Mouse (Mus musculus) retina, embryonic 14.5 days (tissue): ENCODE results near the gene Pla2g10.
A peak's percentile ranks its signal among the peaks of the same experiment; 100 is the strongest.
"Not testable (repeated sequence)": the region's sequence is repeated elsewhere in the genome, so short reads cannot be mapped to it uniquely, and the experiment has no call there.

Experiments
- DNase-seq: peaks from one replicate; pipeline ENCODE4 v3.0.0-alpha.2; 2015; ENCODE audit warnings: low spot score

Pla2g10 gene

GRCm38 (mm10) chr16:13730285-13731255 lies at the start of gene Pla2g10:
Gene Pla2g10 (minus strand): TSS chr16:13730983.
- DNase-seq: peak; percentile 28

GRCm38 (mm10) chr16:13774651-13775050 lies 43.9 kb upstream of the Pla2g10 start:
- DNase-seq: not testable (repeated sequence)

- not testable (repeated sequence) for DNase-seq
Observed at GRCm38 (mm10) chr16:13774011-13774410, 43.2 kb upstream of the Pla2g10 start.

- DNase-seq: not testable (repeated sequence)
Observed at GRCm38 (mm10) chr16:13772051-13772450, 41.3 kb upstream of the Pla2g10 start.

- not testable (repeated sequence) for DNase-seq
Observed at GRCm38 (mm10) chr16:13771603-13772002, 40.8 kb upstream of the Pla2g10 start.

- no peak for DNase-seq
Observed at GRCm38 (mm10) chr16:13766367-13766766, 35.6 kb upstream of the Pla2g10 start.

GRCm38 (mm10) chr16:13764519-13764918 lies 33.7 kb upstream of the Pla2g10 start:
- DNase-seq: no peak

GRCm38 (mm10) chr16:13762807-13763206 lies 32.0 kb upstream of the Pla2g10 start:
- not testable (repeated sequence) for DNase-seq

GRCm38 (mm10) chr16:13757823-13758222 lies 27.0 kb upstream of the Pla2g10 start:
- DNase-seq: no peak

GRCm38 (mm10) chr16:13754400-13755190 lies 23.8 kb upstream of the Pla2g10 start:
- DNase-seq: peak; percentile 98

GRCm38 (mm10) chr16:13753986-13754385 lies 23.2 kb upstream of the Pla2g10 start:
- DNase-seq: no peak

- no peak for DNase-seq
Observed at GRCm38 (mm10) chr16:13750626-13751025, 19.8 kb upstream of the Pla2g10 start.

- no peak for DNase-seq
Observed at GRCm38 (mm10) chr16:13749981-13750380, 19.2 kb upstream of the Pla2g10 start.

GRCm38 (mm10) chr16:13749306-13749705 lies 18.5 kb upstream of the Pla2g10 start:
- DNase-seq: no peak

- DNase-seq: not testable (repeated sequence)
Observed at GRCm38 (mm10) chr16:13748813-13749212, 18.0 kb upstream of the Pla2g10 start.

- no peak for DNase-seq
Observed at GRCm38 (mm10) chr16:13748124-13748523, 17.3 kb upstream of the Pla2g10 start.

- no peak for DNase-seq
Observed at GRCm38 (mm10) chr16:13747708-13748107, 16.9 kb upstream of the Pla2g10 start.

- no peak for DNase-seq
Observed at GRCm38 (mm10) chr16:13740844-13741243, 10.1 kb upstream of the Pla2g10 start.

- not testable (repeated sequence) for DNase-seq
Observed at GRCm38 (mm10) chr16:13739044-13739443, 8.3 kb upstream of the Pla2g10 start.

- DNase-seq: no peak
Observed at GRCm38 (mm10) chr16:13735977-13736376, 5.2 kb upstream of the Pla2g10 start.

GRCm38 (mm10) chr16:13733518-13734137 lies 2.8 kb upstream of the Pla2g10 start:
- DNase-seq: peak; percentile 91

- DNase-seq: no peak
Observed at GRCm38 (mm10) chr16:13732786-13733185, 2.0 kb upstream of the Pla2g10 start.
